Mouse (Mus musculus) bone marrow, adult 2 months (tissue): ENCODE measurements around the gene Bhmt2. TPM values are rescaled to one million over a fixed set of nuclear protein-coding genes. Genes with fewer than 3 reads are reported as not detected.

ENCODE experiments used
- H3K27ac ChIP-seq: fragments of 200-500 bp; 2 replicates; pipeline ENCODE4 v1.5.1; 2012; ENCODE audit warnings: low read depth, mild to moderate bottlenecking, control low read depth, inconsistent platforms, low read length; ENCODE audit not compliant: control insufficient read depth, poor library complexity, insufficient read depth
- H3K4me1 ChIP-seq: fragments of 200-500 bp; 2 replicates; pipeline ENCODE4 v1.6.1; 2011; ENCODE audit warnings: low read length; ENCODE audit not compliant: control insufficient read depth, insufficient read depth
- H3K4me3 ChIP-seq: fragments of 200-500 bp; replicated peaks from 2 replicates; pipeline ENCODE3; 2011; ENCODE audit warnings: mild to moderate bottlenecking, low read depth, low read length, control low read depth; ENCODE audit not compliant: control insufficient read depth
- CTCF ChIP-seq: fragments of 200-500 bp; IDR thresholded peaks from 2 replicates; pipeline ENCODE4 v1.5.1; 2011; ENCODE audit warnings: low read length, control low read depth; ENCODE audit not compliant: control insufficient read depth, insufficient read depth
- POLR2A ChIP-seq: fragments of 200-500 bp; IDR thresholded peaks from 2 replicates; pipeline ENCODE4 v1.6.1; 2011; ENCODE audit warnings: low read depth, mild to moderate bottlenecking, control low read depth, low read length, borderline replicate concordance; ENCODE audit not compliant: control insufficient read depth
- WGBS: fragments of 180-500 bp; shearing (Covaris S2); methylation state at CpG from one replicate; pipeline ENCODE4 v1.1.7; 2018; 5-methylcytosine and 5-hydroxymethylcytosine counted together
- polyA plus RNA-seq: library from polyadenylated mRNA; stranded (reverse); fragments of >200 nt; gene quantifications from 2 replicates; pipeline ENCODE4 v1.2.4, GENCODE M21; 2011; ENCODE audit warnings: low replicate concordance; ENCODE audit not compliant: missing spikeins, insufficient read depth, insufficient read length

The Bhmt2 gene
- polyA plus RNA-seq, 1 experiment, result 1.8 TPM

DNA sequence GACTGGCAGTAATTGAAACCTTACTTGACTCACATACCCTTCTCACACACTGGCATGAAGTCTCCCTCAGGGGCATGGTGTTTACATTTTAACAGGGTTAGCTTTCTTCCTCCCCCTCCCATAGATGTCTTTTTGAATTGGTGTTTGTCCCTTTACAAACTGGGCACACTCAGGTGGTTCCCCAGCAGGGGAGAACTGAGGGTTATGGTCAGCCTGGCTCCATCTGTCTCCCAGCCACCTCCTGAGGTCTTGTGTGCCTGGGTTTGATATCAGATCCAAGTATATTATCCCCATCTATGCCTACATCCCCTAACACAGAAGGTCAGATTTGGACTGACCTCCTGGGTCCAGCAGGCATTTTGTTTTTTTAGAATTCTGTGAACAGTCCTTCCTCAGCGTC is 37.5 kb downstream of the Bhmt2 start:
- no peak overlapping the region for H3K4me3 ChIP-seq
- WGBS, result 88% methylated on average over 1 of the region's 1 CpGs
- no peaks in the 10 kb centered on the region for H3K4me1 ChIP-seq
- H3K27ac ChIP-seq, result no peak overlapping the region
- TF ChIP-seq POLR2A (no peak), CTCF (no peak)

DNA sequence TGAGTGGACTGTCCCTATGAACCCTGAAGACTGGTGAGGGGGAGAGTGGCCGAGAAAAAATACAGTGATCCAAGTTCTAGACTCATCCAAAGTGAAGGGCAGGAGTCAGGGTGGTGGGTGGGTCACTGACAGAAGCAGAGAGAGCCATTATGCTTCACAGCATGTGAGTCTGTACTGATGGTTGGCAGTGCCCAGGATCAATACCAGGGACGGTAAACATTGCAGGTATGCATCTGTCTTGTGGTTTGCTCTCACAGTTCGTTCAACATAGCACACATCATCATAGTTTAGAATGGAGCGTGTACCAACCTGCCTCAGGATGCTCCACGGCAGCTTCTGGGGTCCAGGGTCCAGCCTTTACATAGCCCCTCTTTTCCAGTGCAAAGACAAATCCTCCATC is 41.2 kb downstream of the Bhmt2 start:
- Histone ChIP-seq H3K27ac (no peak overlapping the region), H3K4me1 (no peaks in the 10 kb centered on the region), H3K4me3 (no peak overlapping the region)
- TF ChIP-seq CTCF (no peak), POLR2A (no peak)
- WGBS, result 80% methylated on average over 5 of the region's 5 CpGs

DNA sequence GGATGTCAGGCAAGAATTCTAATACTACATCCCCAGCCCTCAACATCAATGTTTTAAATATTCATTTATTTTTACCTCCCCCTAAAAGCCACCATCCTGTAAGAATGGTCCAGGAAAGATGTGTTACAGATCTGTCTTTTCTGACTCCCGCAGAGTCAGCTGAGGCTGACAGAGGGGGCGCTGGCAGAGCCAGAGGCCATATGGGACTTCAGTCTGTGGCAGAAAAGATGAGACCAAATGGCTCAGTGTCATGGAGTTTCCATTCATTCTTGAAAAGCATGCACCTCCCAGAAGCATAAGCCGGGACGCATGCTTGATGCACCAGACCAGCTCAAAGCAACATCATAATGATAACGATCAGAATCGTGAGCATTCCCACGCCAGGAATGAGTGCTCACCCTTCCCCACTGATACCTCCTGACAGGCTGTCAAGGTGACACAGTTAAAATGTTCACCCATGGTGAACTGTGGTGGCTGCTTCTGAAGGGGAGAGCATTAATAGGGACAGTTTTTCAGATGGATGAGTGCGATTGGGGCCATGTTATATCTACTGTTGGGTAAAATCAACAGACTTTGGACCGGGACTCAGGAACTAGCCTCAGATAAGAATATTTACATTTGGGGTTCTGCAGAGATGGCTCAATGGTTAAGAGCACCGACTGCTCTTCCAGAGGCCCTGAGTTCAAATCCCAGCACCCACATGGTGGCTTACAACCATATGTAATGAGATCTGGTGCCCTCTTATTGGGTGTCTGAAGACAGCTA is 43.0 kb downstream of the Bhmt2 start:
- H3K27ac ChIP-seq, result no peak overlapping the region
- no peak overlapping the region for H3K4me3 ChIP-seq
- TF ChIP-seq POLR2A (no peak), CTCF (no peak)
- no peaks in the 10 kb centered on the region for H3K4me1 ChIP-seq
- 85% methylated on average over 10 of the region's 10 CpGs for WGBS

DNA sequence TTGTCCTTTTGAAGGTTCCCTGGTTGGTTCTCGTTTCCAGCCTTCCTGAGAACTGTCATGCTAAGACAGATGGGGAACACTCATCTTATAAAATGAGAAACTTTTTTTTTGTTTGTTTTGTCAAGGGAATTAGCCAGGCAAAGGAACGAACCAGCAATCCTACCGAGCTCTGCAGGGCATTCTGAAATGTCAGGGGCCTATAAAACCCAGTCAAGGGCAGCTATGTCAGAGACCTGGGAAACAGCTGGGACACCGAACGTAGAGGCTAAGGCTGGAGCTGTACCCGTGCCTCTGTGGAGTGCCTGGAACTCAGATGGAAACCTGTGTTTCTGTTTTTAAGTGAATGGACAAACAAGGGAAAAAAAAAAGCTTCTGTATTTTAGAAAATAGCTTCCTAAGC is 45.2 kb downstream of the Bhmt2 start:
- Histone ChIP-seq H3K4me3 (no peak overlapping the region), H3K27ac (no peak overlapping the region), H3K4me1 (no peaks in the 10 kb centered on the region)
- no peak for TF ChIP-seq CTCF
- TF ChIP-seq POLR2A, result no peak
- 65% methylated on average over 6 of the region's 6 CpGs for WGBS

DNA sequence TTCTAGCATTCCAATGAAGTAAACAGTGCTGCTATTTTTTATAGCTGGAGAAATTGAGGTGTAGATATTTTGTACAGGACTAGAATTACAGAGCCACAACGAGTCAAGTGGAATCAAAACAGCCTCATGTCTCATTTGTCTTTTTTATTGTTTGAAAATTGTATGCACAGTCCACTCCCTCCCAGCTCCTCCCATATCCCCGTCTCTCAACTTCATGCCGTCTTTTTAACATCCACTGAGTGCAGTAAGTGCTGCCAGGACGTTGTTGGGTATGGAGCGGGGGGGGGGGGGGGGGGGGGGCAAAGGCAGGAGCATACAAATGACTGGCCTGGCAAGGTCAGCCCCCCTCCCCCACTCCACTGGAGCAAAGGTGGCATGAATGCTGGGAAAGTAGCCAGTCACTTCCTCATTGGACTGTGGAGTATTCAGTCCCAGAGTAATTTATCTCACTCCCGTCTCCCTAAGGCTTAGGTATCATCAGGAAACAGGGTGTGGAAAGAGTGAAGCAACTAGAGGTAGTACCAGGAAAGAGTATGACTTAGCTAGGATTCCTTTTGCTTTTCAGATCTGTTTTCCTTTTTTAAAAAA is 59.6 kb downstream of the Bhmt2 start:
- H3K4me1 ChIP-seq, result no peaks in the 10 kb centered on the region
- no peak overlapping the region for H3K4me3 ChIP-seq
- no peak overlapping the region for H3K27ac ChIP-seq
- WGBS, result 50% methylated on average over 6 of the region's 6 CpGs
- TF ChIP-seq POLR2A (no peak), CTCF (no peak)

DNA sequence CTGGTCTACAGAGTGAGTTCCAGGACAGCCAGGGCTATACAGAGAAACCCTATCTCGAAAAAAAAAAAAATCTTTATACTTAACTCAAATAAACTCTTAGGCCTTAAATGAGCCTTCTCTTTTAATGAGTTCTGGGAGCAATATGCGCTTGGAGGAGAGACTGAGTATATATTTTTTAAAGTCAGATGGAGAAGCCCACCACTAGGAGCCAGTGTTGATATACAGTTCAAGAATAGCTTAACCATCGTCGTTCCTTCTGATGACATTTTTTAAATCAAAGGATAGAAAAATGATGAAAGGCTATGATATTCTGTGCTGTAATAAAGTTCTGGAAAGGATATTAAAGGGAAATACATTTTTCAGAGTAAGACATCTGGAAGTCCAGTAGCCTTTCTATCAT is 60.3 kb downstream of the Bhmt2 start:
- TF ChIP-seq CTCF, result no peak
- TF ChIP-seq POLR2A, result no peak
- Histone ChIP-seq H3K27ac (no peak overlapping the region), H3K4me1 (no peaks in the 10 kb centered on the region), H3K4me3 (no peak overlapping the region)
- WGBS, result 68% methylated on average over 4 of the region's 4 CpGs

DNA sequence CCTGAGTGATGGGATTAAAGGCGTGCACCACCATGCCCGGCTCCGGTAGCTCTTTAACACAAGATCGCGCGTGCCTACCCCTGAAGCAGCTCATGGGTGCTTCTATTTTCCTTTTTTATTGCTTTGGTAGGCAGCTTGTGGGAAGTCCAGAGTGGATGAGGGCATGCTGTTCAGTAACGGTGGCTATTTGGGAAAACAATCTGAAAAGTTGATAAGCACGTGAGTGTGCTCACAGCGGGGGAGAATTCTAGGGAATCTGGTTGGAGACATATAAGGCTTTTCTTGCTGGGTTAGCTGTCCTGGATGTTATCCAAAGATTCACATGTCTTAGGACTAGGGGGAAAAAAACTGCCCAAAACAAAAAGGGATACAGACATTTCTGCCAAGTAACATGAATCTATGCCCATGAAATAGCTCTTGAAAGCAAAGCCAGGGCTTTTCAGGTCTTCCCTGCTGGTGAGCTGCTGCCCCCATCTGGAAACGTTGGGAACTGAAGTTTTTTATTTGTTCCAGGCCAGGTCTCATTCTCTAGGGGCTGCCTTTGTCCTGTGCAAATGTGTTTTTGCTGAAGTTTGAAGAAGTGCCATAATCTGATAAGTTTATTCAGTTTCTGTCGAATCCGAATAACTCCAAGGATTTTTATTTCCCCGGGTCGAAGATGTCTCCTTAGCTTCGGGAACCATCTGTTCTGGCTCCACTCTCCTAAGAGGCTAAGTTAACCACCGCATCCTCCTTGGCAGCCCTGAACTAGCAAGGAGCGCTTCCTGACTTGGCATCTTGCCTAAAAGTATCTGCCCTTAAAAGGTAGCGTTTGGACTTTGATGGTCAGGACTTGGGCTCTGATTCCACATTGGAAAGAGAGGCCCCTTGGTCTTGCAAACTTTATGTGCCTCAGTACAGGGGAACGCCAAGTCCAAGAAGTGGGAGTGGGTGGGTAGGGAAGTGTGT is 61.2 kb downstream of the Bhmt2 start:
- Histone ChIP-seq H3K4me1 (no peaks in the 10 kb centered on the region), H3K4me3 (no peak overlapping the region), H3K27ac (no peak overlapping the region)
- TF ChIP-seq POLR2A (no peak), CTCF (peak; percentile 61; the same call in 1 of the 2 replicates)
- 53% methylated on average over 19 of the region's 19 CpGs for WGBS

DNA sequence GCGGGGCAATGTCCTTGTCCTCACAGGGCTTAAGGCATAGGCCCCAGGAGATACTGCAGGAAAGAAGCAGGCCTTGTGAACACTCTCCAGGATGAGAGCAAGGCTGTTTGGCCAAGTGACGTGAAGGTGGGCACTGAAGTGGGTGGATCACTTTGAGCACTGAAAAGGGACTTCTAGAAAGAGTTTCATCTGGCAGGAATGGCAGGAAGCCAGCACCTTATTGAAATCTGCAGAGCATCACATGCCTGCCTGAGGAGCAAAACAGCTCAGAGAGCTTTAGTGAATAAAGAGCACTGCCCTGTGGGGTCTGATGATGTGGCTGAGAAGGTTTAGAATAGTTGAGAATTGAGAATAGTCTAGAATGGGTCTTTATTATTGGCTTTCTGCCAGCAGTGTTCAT is 65.6 kb downstream of the Bhmt2 start:
- no peak overlapping the region for H3K27ac ChIP-seq
- 76% methylated on average over 2 of the region's 2 CpGs for whole genome bisulfite sequencing
- TF ChIP-seq CTCF, result no peak
- TF ChIP-seq POLR2A, result no peak
- no peaks in the 10 kb centered on the region for H3K4me1 ChIP-seq
- no peak overlapping the region for H3K4me3 ChIP-seq
